Mouse (Mus musculus) forebrain, embryonic 12.5 days (tissue): ENCODE measurements at regions not wholly inside any gene's neighbourhood (a gene's known extent, or its start where the extent isn't known, plus 50 kb on each side); places are given as distances from the start of the nearest gene placed in this dataset.

Experiments
- ATAC-seq: fragments of 200-750 bp; cut with Nextera tagmentation; 2 replicates; pipeline ENCODE4 v1.8.0; 2017; ENCODE audit warnings: moderate TSS enrichment; ENCODE audit not compliant: low FRiP score
- H3K27ac ChIP-seq: fragments of 300-500 bp; sonication (generic); 2 replicates; pipeline ENCODE4 v1.5.1; 2016; ENCODE audit warnings: mild to moderate bottlenecking
- H3K27me3 ChIP-seq: fragments of 300-500 bp; sonication (generic); 2 replicates; pipeline ENCODE4 v1.6.1; 2016; ENCODE audit warnings: mild to moderate bottlenecking
- H3K36me3 ChIP-seq: fragments of 300-500 bp; sonication (generic); replicated peaks from 2 replicates; pipeline ENCODE4 v1.6.1; 2016; ENCODE audit warnings: mild to moderate bottlenecking
- H3K4me1 ChIP-seq: fragments of 300-500 bp; sonication (generic); 2 replicates; pipeline ENCODE4 v1.6.1; 2016
- H3K4me2 ChIP-seq: fragments of 300-500 bp; sonication (generic); 2 replicates; pipeline ENCODE4 v1.6.1; 2016; ENCODE audit warnings: mild to moderate bottlenecking, moderate library complexity
- H3K4me3 ChIP-seq: fragments of 300-500 bp; sonication (generic); replicated peaks from 2 replicates; pipeline ENCODE4 v1.5.1; 2016; ENCODE audit warnings: mild to moderate bottlenecking
- H3K9ac ChIP-seq: fragments of 300-500 bp; sonication (generic); 2 replicates; pipeline ENCODE4 v1.6.1; 2016; ENCODE audit warnings: mild to moderate bottlenecking
- H3K9me3 ChIP-seq: fragments of 300-500 bp; sonication (generic); 2 replicates; pipeline ENCODE4 v1.6.1; 2016
- WGBS: fragments of 180-500 bp; shearing (Covaris S2); methylation state at CpG from one replicate; pipeline ENCODE4 v1.1.7; 2016; 5-methylcytosine and 5-hydroxymethylcytosine counted together

DNA sequence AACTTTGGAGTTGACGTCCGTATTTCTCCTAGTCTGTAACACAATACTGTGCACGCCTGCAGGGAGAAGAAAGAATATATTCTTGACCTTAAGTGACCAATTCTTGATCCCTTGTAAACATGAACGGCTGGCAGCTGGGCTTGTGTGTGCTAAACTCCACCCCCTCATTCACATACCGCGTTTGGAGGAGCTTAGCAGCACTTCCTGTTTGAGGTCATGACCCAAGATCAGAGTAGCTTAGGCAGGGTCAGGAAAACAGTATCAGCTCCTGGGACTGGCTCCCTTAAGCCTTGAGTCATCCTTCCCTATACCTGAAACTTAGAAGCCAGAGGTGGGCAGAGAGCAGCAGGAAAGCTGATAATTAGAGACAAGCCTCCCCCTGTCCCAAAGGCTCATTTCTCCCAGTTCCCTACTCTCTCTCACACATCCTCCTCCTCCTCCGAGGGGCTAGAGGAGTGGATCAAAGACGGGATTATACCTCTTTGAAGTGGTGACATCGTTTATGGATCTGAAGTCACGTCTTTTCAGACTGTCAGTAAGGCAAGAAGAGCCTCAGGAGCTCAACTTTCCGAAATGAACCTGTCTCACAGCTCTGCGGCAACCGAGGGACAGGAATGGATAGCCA is 127.3 kb upstream of the Zfand5 start:
- Histone ChIP-seq H3K9me3 (no peaks in the 10 kb centered on the region), H3K27me3 (no peaks in the 10 kb centered on the region), H3K4me1 (peaks cover 17% of the 10 kb centered on the region), H3K27ac (no peak overlapping the region), H3K4me3 (no peak overlapping the region), H3K9ac (no peak overlapping the region), H3K36me3 (no peaks in the 10 kb centered on the region), H3K4me2 (peak overlapping the region; percentile 13; the same call in 1 of the 2 replicates)
- 0 out of 2 replicates have a peak, but pooled peaks have one; percentile 23 for ATAC-seq
- 10% methylated on average over 13 of the region's 13 CpGs for WGBS

DNA sequence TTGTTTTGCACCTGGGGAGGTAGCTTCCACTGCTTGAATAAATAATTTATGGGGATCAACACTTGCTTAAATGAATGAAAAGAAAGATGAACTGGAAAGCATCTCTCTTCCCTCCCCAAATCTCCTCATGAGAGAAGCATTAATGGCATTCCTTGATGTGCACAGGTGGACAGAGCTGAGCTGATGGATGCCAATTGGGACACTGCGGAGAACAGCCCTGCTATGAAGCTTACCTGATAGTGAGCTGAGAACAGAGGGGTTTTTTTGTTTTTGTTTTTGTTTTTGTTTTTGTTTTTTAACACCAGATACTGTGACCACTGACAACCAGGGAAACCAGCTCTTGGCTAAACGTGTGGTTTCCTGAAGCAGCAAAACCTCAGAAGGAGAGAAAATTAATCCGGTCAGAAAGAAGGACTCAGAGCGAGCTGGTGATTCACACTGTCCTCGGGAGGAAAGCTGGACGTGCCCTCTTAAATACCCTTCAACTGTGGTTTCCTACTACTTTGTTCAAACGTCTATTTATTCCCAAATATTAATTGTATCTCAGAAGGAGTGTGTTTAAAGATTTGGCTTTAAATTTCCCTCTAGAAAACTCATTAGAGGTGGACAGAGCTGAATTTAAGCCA is 128.0 kb upstream of the Zfand5 start:
- Histone ChIP-seq H3K27ac (no peak overlapping the region), H3K36me3 (no peaks in the 10 kb centered on the region), H3K4me2 (peak overlapping the region; percentile 13; the same call in 1 of the 2 replicates), H3K9me3 (no peaks in the 10 kb centered on the region), H3K27me3 (no peaks in the 10 kb centered on the region), H3K4me1 (peaks cover 17% of the 10 kb centered on the region), H3K9ac (no peak overlapping the region), H3K4me3 (no peak overlapping the region)
- WGBS: 33% methylated on average over 7 of the region's 7 CpGs
- ATAC-seq: no peak

DNA sequence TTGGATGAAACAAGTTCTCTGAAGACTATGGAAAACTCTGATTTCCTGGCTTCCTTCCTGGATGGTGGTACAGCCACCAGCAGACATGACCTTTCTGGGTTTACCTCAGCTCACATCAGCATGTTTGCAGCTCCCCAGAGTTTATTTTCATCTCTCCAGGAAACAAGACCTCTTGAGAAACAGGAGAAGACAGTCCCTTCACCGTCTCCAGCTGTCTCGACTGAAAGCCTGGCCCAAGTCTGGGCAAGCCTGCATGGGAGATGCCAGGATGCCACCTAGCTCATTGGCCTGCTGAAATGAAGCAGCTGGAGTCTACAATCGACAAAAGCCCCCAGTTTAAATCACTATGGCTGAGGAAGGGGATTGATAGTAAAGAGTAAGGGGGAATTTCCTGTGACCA is 131.6 kb upstream of the Zfand5 start:
- H3K36me3 ChIP-seq: no peaks in the 10 kb centered on the region
- no peak overlapping the region for H3K27ac ChIP-seq
- no peaks in the 10 kb centered on the region for H3K27me3 ChIP-seq
- H3K4me1 ChIP-seq: peaks cover 24% of the 10 kb centered on the region
- H3K4me3 ChIP-seq: no peak overlapping the region
- WGBS: 79% methylated on average over 3 of the region's 3 CpGs
- ATAC-seq: no peak
- no peak overlapping the region for H3K4me2 ChIP-seq
- H3K9me3 ChIP-seq: no peaks in the 10 kb centered on the region
- no peak overlapping the region for H3K9ac ChIP-seq

GRCm38 (mm10) chr19:21138998-21139495 is 133.0 kb upstream of the Zfand5 start:
- Histone ChIP-seq H3K36me3 (no peaks in the 10 kb centered on the region), H3K9ac (no peak overlapping the region), H3K27me3 (no peaks in the 10 kb centered on the region), H3K4me3 (no peak overlapping the region), H3K27ac (no peak overlapping the region), H3K4me1 (peaks cover 16% of the 10 kb centered on the region), H3K4me2 (no peak overlapping the region), H3K9me3 (no peaks in the 10 kb centered on the region)
- ATAC-seq: no peak
- 95% methylated on average over 8 of the region's 8 CpGs for WGBS

- no peak for ATAC-seq
- H3K27ac ChIP-seq: no peak overlapping the region
- no peaks in the 10 kb centered on the region for H3K36me3 ChIP-seq
- H3K9ac ChIP-seq: no peak overlapping the region
- H3K4me1 ChIP-seq: peaks cover 10% of the 10 kb centered on the region
- H3K4me2 ChIP-seq: no peak overlapping the region
- no peaks in the 10 kb centered on the region for H3K27me3 ChIP-seq
- WGBS: 61% methylated on average over 1 of the region's 1 CpGs
- no peaks in the 10 kb centered on the region for H3K9me3 ChIP-seq
- H3K4me3 ChIP-seq: no peak overlapping the region
Measured at GRCm38 (mm10) chr19:21136756-21137155, 135.3 kb upstream of the Zfand5 start.

DNA sequence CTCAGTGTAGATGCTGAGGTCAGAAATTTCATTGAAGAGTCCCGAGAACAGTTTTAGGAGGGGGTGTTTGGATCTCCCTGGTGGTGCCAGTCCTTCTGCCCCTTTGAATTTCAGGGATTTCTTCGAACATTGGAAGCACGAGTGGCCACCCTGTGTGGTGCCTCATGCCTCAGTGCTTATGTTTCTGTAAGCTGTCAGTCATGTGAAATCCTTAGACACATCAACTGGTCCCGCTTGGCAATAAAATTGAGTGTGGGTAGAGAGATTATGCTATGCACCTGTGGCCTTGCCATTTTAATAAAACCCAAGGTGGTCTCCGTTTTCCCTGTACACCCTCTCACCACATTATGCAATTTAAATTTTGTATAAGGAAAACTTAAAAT is 136.1 kb upstream of the Zfand5 start:
- no peak; the same call in 1 of the 2 replicates for ATAC-seq
- no peaks in the 10 kb centered on the region for H3K9me3 ChIP-seq
- no peak overlapping the region for H3K4me3 ChIP-seq
- no peaks in the 10 kb centered on the region for H3K27me3 ChIP-seq
- WGBS: 33% methylated on average over 5 of the region's 5 CpGs
- no peak overlapping the region for H3K4me2 ChIP-seq
- no peak overlapping the region for H3K27ac ChIP-seq
- no peaks in the 10 kb centered on the region for H3K36me3 ChIP-seq
- peaks cover 10% of the 10 kb centered on the region for H3K4me1 ChIP-seq
- no peak overlapping the region for H3K9ac ChIP-seq

- no peak overlapping the region for H3K4me3 ChIP-seq
- H3K9ac ChIP-seq: no peak overlapping the region
- H3K9me3 ChIP-seq: no peaks in the 10 kb centered on the region
- H3K36me3 ChIP-seq: no peaks in the 10 kb centered on the region
- ATAC-seq: peak; percentile 46; the same call in 1 of the 2 replicates
- no peak overlapping the region for H3K4me2 ChIP-seq
- 27% methylated on average over 6 of the region's 6 CpGs for WGBS
- peaks cover 10% of the 10 kb centered on the region for H3K4me1 ChIP-seq
- H3K27me3 ChIP-seq: no peaks in the 10 kb centered on the region
- H3K27ac ChIP-seq: no peak overlapping the region
Measured at GRCm38 (mm10) chr19:21135297-21135997, 136.6 kb upstream of the Zfand5 start.

GRCm38 (mm10) chr19:21129653-21130052 is 142.4 kb upstream of the Zfand5 start:
- no peaks in the 10 kb centered on the region for H3K36me3 ChIP-seq
- no peak overlapping the region for H3K4me2 ChIP-seq
- no peak overlapping the region for H3K27ac ChIP-seq
- no peaks in the 10 kb centered on the region for H3K9me3 ChIP-seq
- no peak overlapping the region for H3K9ac ChIP-seq
- no peak overlapping the region for H3K4me3 ChIP-seq
- no peaks in the 10 kb centered on the region for H3K27me3 ChIP-seq
- WGBS: 89% methylated on average over 5 of the region's 5 CpGs
- ATAC-seq: no peak
- H3K4me1 ChIP-seq: no peaks in the 10 kb centered on the region

GRCm38 (mm10) chr19:21127079-21127745 is 144.9 kb upstream of the Zfand5 start:
- no peaks in the 10 kb centered on the region for H3K36me3 ChIP-seq
- no peaks in the 10 kb centered on the region for H3K4me1 ChIP-seq
- no peak overlapping the region for H3K9ac ChIP-seq
- H3K4me2 ChIP-seq: no peak overlapping the region
- 91% methylated on average over 8 of the region's 8 CpGs for WGBS
- no peaks in the 10 kb centered on the region for H3K9me3 ChIP-seq
- no peak for ATAC-seq
- H3K27me3 ChIP-seq: no peaks in the 10 kb centered on the region
- H3K27ac ChIP-seq: no peak overlapping the region
- H3K4me3 ChIP-seq: no peak overlapping the region

DNA sequence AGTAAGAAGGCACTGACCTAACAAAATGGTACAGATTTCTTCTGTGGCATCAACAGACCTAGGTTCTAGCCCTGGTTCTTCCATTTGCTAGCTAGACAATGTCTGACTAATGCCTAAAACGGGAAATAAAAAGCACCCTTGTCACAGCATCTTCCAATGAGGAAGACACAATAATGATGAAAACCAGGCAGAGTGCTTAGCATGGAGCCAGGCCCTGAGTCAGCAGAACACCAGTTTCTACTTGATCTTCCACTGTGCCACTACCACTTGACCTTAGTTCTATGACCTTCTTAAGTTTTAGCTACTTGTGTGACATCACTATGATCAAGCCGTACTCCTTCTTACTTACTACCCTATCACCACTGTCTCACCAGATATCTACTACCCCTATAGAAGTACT is 145.4 kb upstream of the Zfand5 start:
- WGBS: 89% methylated on average over 2 of the region's 2 CpGs
- H3K4me1 ChIP-seq: no peaks in the 10 kb centered on the region

GRCm38 (mm10) chr19:21119477-21119876 is 152.6 kb upstream of the Zfand5 start:
- Histone ChIP-seq H3K4me2 (no peak overlapping the region), H3K4me1 (no peaks in the 10 kb centered on the region; the same call in 1 of the 2 replicates), H3K9ac (no peak overlapping the region), H3K4me3 (no peak overlapping the region), H3K27ac (no peak overlapping the region), H3K36me3 (no peaks in the 10 kb centered on the region), H3K27me3 (no peaks in the 10 kb centered on the region), H3K9me3 (no peaks in the 10 kb centered on the region)
- WGBS: 86% methylated on average over 6 of the region's 6 CpGs
- no peak for ATAC-seq

More for the DNA sequence above, 145.4 kb upstream of the Zfand5 start:
- Histone ChIP-seq H3K9me3 (no peaks in the 10 kb centered on the region), H3K4me3 (no peak overlapping the region), H3K9ac (no peak overlapping the region), H3K36me3 (no peaks in the 10 kb centered on the region), H3K4me2 (no peak overlapping the region), H3K27ac (no peak overlapping the region), H3K27me3 (no peaks in the 10 kb centered on the region)
- no peak for ATAC-seq

DNA sequence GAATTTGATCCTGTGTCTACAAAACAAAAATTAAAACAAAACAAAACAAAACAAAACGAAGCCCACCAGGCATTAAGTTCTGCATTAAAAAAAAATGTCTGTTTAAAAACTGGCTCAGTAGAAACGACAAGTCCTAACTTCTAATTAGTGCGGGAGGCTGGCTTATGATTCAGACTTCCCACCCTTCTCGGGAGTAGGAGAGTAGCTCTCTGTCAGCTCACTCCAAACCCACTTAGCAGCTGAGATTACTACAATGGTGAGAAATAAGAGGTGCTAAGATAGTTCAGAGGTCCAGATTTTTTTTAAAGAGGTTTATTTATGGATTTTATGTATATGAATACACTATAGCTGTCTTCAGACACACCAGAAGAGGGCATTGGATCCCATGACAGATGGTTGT is 153.3 kb upstream of the Zfand5 start:
- Histone ChIP-seq H3K4me1 (no peaks in the 10 kb centered on the region; the same call in 1 of the 2 replicates), H3K9me3 (no peaks in the 10 kb centered on the region), H3K27me3 (no peaks in the 10 kb centered on the region), H3K36me3 (no peaks in the 10 kb centered on the region), H3K4me2 (no peak overlapping the region), H3K27ac (no peak overlapping the region), H3K4me3 (no peak overlapping the region), H3K9ac (no peak overlapping the region)
- ATAC-seq: no peak
- 77% methylated on average over 4 of the region's 4 CpGs for WGBS
